Mouse (Mus musculus) lung, adult 2 months (tissue): ENCODE measurements at regions not wholly inside any gene's neighbourhood (a gene's known extent, or its start where the extent isn't known, plus 50 kb on each side); places are given as distances from the start of the nearest gene placed in this dataset.

Source experiments
- DNase-seq: peaks from one replicate; pipeline ENCODE4 v3.0.0; 2022
- H3K4me1 ChIP-seq: fragments of 200-500 bp; 2 replicates; pipeline ENCODE4 v1.6.1; 2011; ENCODE audit warnings: low read length; ENCODE audit not compliant: control insufficient read depth, insufficient read depth
- H3K4me3 ChIP-seq: fragments of 200-500 bp; replicated peaks from 2 replicates; pipeline ENCODE3; 2011; ENCODE audit warnings: low read depth, mild to moderate bottlenecking, control low read depth, low read length; ENCODE audit errors: extremely low read depth
- CTCF ChIP-seq: fragments of 200-500 bp; IDR thresholded peaks from 2 replicates; pipeline ENCODE4 v1.5.1; 2011; ENCODE audit warnings: mild to moderate bottlenecking, low read length, control low read depth; ENCODE audit not compliant: insufficient read depth
- POLR2A ChIP-seq: fragments of 200-500 bp; IDR thresholded peaks from 2 replicates; pipeline ENCODE4 v1.6.1; 2011; ENCODE audit warnings: low read depth, mild to moderate bottlenecking, control low read depth, low read length, borderline replicate concordance; ENCODE audit errors: extremely low read depth
- WGBS: fragments of 180-500 bp; shearing (Covaris S2); methylation state at CpG from one replicate; pipeline ENCODE4 v1.1.7; 2018; 5-methylcytosine and 5-hydroxymethylcytosine counted together

DNA sequence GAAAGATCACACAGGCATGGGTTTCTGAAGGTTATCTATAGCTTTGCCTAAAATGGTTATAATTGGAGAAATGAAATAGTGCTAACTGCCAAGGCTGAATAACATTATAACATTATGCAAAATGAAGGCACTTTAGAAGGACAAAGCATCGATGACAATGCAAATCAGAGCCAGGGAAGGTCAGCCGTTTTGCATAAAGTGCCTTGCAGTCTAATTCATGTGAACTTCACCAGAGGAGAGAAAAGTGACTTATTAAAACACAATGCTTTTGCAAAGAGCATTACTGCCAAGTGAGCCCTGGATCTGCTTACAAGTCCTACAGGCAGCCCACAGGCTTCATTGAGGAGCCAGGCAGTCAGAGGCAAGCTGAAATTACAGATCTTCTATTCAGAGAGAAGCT, 214.0 kb upstream of the A1bg start:
- TF ChIP-seq POLR2A (no peak), CTCF (no peak)
- H3K4me1 ChIP-seq: no peaks in the 10 kb centered on the region
- DNase-seq: no peak
- no peak overlapping the region for H3K4me3 ChIP-seq
- 77% methylated on average over 2 of the region's 2 CpGs for WGBS

- no peaks in the 10 kb centered on the region for H3K4me1 ChIP-seq
- no peak overlapping the region for H3K4me3 ChIP-seq
- TF ChIP-seq POLR2A (no peak), CTCF (no peak)
- WGBS: 56% methylated on average over 1 of the region's 1 CpGs
- DNase-seq: no peak
Observed at GRCm38 (mm10) chr15:61133316-61133715, 210.5 kb upstream of the A1bg start.

- 66% methylated on average over 2 of the region's 2 CpGs for WGBS
- Histone ChIP-seq H3K4me3 (no peak overlapping the region), H3K4me1 (no peaks in the 10 kb centered on the region)
- no peak for DNase-seq
- TF ChIP-seq POLR2A (no peak), CTCF (no peak)
Observed at GRCm38 (mm10) chr15:61127971-61128370, 205.2 kb upstream of the A1bg start.

- no peak overlapping the region for H3K4me3 ChIP-seq
- no peaks in the 10 kb centered on the region for H3K4me1 ChIP-seq
- TF ChIP-seq CTCF: no peak
- TF ChIP-seq POLR2A: no peak
- DNase-seq: no peak
Observed at GRCm38 (mm10) chr15:61127130-61127529, 204.3 kb upstream of the A1bg start.

DNA sequence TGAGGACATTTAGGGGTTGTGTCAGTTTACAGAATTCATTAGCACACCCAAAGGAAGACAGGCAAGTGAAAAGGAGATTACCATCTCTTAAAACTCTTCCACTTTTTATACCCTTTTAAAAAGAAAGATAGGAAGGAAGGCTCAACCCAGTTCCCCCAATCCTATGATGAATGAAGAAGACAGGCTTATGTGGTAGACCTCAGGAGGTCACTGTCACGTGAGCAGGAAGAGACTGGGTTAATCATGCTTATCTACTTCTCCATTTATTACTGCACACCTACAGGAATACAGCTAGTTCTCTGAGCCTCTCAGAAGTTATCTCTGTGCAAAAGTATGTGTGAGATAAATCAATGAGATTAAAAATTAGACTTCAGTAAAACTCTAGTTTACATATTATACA, 194.1 kb upstream of the A1bg start:
- Histone ChIP-seq H3K4me3 (no peak overlapping the region), H3K4me1 (no peaks in the 10 kb centered on the region)
- no peak for DNase-seq
- WGBS: 22% methylated on average over 1 of the region's 1 CpGs
- TF ChIP-seq POLR2A (no peak), CTCF (no peak)

- no peak for DNase-seq
- WGBS: 24% methylated on average over 4 of the region's 4 CpGs
- Histone ChIP-seq H3K4me3 (no peak overlapping the region), H3K4me1 (no peaks in the 10 kb centered on the region)
- no peak for TF ChIP-seq CTCF
- TF ChIP-seq POLR2A: no peak
Observed at GRCm38 (mm10) chr15:61109429-61110128, 186.8 kb upstream of the A1bg start.

DNA sequence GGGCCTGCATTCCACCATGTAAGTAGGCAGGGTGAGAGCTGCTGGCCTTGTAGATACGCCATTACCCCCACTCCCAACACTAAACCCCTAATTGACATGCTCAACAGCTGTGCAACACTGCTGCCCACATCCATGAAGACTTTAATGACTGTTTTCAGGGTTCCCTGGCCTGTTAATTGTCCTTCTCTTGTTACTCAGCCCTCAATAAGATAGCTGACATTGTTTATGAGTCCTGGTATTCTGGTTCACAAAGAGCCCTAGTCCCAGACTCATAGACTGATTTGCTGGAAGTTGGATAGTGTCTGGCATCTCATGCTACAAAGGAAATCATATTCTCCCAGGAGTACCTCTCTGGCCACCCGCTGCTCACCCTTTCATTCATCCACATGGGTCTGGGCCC, 186.1 kb upstream of the A1bg start:
- TF ChIP-seq CTCF (no peak), POLR2A (no peak)
- WGBS: 92% methylated on average over 2 of the region's 2 CpGs

DNA sequence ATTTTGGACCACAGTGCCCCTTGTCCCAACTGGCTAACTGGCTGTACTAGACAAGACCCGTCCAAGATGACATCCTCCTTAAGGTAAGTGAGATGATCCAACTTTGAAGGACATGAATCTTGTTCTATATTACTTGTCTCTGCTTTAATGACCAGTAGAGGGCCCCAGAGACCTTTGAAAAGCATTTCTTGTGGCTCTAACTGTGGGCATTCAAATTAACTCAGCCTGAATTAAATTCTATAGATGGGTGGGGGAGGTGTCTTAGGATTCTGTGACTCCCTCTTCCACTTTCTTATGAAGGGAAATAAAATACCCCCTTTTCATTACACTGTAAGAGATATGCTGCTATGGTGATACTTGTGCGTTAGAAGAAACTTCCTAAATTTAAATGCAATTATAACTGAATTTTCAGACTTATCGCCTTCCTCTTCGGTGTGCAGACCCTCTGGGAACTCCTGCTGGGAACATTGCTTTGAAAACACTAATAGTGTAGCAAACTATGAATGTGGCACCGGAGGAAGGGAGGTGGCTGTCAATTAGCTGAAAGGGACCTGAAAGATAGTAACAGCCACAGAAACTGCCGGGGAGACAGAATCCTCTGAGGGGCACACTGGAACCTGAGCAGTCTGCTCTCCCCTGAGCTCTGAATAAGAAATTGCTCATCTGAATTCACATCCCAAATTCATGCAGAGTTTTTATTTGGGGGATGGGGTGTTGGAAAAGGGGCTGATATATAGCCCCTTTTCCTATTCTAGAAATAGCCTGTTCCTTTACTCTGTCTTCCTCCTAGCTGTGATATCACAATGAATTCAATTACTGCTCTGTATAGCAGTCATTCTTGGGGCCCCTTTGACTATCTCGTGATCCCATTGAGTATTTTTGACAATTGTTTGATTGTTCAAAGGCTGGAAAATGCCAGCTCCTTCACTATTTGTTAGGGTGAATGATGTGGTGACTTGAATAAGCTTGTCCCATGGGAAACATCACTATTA, 179.9 kb upstream of the A1bg start:
- TF ChIP-seq POLR2A (no peak), CTCF (no peak)
- DNase-seq: no peak
- Histone ChIP-seq H3K4me1 (no peaks in the 10 kb centered on the region), H3K4me3 (no peak overlapping the region)
- 59% methylated on average over 7 of the region's 7 CpGs for WGBS

More for the DNA sequence above, 186.1 kb upstream of the A1bg start:
- Histone ChIP-seq H3K4me3 (no peak overlapping the region), H3K4me1 (no peaks in the 10 kb centered on the region)
- DNase-seq: no peak

- Histone ChIP-seq H3K4me3 (no peak overlapping the region), H3K4me1 (no peaks in the 10 kb centered on the region)
- DNase-seq: no peak
- no peak for TF ChIP-seq POLR2A
- no peak for TF ChIP-seq CTCF
- WGBS: 57% methylated on average over 4 of the region's 4 CpGs
Observed at GRCm38 (mm10) chr15:61100807-61101206, 178.0 kb upstream of the A1bg start.

DNA sequence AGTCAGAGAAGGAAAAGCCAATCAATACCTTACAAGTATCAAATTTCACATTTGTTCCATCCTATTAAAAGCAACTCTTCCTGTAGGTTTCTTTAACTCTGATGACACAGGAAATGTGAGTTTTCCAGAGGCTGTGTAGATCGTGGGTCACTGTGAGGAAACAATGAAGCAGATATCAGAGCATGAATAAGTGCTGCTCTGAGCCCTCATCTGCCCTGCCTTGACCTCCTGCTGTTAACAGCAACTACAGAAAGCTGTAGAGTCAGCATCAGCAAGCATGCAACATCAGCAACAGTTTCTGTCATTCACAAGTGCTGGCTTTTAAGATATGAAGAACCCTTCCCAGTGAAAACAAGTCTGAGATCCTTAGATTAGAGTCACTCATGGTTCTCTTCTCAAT, 176.2 kb upstream of the A1bg start:
- TF ChIP-seq CTCF (no peak), POLR2A (no peak)
- no peak for DNase-seq
- 14% methylated on average over 1 of the region's 1 CpGs for WGBS
- Histone ChIP-seq H3K4me3 (no peak overlapping the region), H3K4me1 (no peaks in the 10 kb centered on the region)
